Mouse (Mus musculus) limb, embryonic 15.5 days (tissue): ENCODE measurements around the gene Cbx6. TPM values are rescaled to one million over a fixed set of nuclear protein-coding genes. Genes with fewer than 3 reads are reported as not detected.
A peak's percentile ranks its signal among the peaks of the same experiment; 100 is the strongest.

Experiments
- ATAC-seq: fragments of 200-750 bp; cut with Nextera tagmentation; 2 replicates; pipeline ENCODE4 v1.8.0; 2017; ENCODE audit warnings: low read depth, moderate TSS enrichment; ENCODE audit not compliant: insufficient number of reproducible peaks, low FRiP score, low TSS enrichment
- H3K27ac ChIP-seq: fragments of 300-500 bp; sonication (generic); 2 replicates; pipeline ENCODE4 v1.5.1; 2015; ENCODE audit warnings: moderate library complexity, mild to moderate bottlenecking, inconsistent platforms
- H3K27me3 ChIP-seq: fragments of 300-500 bp; sonication (generic); 2 replicates; pipeline ENCODE4 v1.6.1; 2015; ENCODE audit warnings: inconsistent platforms
- H3K36me3 ChIP-seq: fragments of 300-500 bp; sonication (generic); 2 replicates; pipeline ENCODE4 v1.6.1; 2015; ENCODE audit warnings: inconsistent platforms
- H3K4me1 ChIP-seq: fragments of 300-500 bp; sonication (generic); 2 replicates; pipeline ENCODE4 v1.6.1; 2015; ENCODE audit warnings: inconsistent platforms
- H3K4me2 ChIP-seq: fragments of 300-500 bp; sonication (generic); 2 replicates; pipeline ENCODE4 v1.6.1; 2015; ENCODE audit warnings: mild to moderate bottlenecking, inconsistent platforms
- H3K4me3 ChIP-seq: fragments of 300-500 bp; sonication (generic); 2 replicates; pipeline ENCODE4 v1.5.1; 2015; ENCODE audit warnings: mild to moderate bottlenecking, inconsistent platforms
- H3K9ac ChIP-seq: fragments of 300-500 bp; sonication (generic); 2 replicates; pipeline ENCODE4 v1.6.1; 2015; ENCODE audit warnings: inconsistent platforms
- H3K9me3 ChIP-seq: fragments of 300-500 bp; sonication (generic); 2 replicates; pipeline ENCODE4 v1.6.1; 2016; ENCODE audit warnings: inconsistent platforms
- WGBS: fragments of 180-500 bp; shearing (Covaris S2); methylation state at CpG from one replicate; pipeline ENCODE4 v1.1.7; 2015; 5-methylcytosine and 5-hydroxymethylcytosine counted together
- polyA plus RNA-seq: library from polyadenylated mRNA; unstranded; fragments of >200 nt; fragmentation: Nextera tagmentation; extraction: Ambion mirVana; gene quantifications from 2 replicates; pipeline ENCODE4 v1.2.1, GENCODE M21; 2015

Cbx6 gene
- 83.7 and 89.1 TPM in 2 replicates for polyA plus RNA-seq

- WGBS, result under 1% methylated on average over 55 of the region's 58 CpGs
- peak within 1 kb of the TSS; percentile 74 for H3K4me2 ChIP-seq
- H3K9me3 ChIP-seq, result no peaks in the 10 kb centered on the region
- ATAC-seq, result peak; percentile 87
- H3K27me3 ChIP-seq, result no peaks in the 10 kb centered on the region
- H3K36me3 ChIP-seq, result peaks cover 12% of the 10 kb centered on the region; the same call in 1 of the 2 replicates
- peak within 1 kb of the TSS; percentile 82 for H3K9ac ChIP-seq
- H3K4me1 ChIP-seq, result peaks cover 49% of the 10 kb centered on the region
- H3K4me3 ChIP-seq, result peak within 1 kb of the TSS; percentile 77
- peak within 1 kb of the TSS; percentile 97 for H3K27ac ChIP-seq
Observed at GRCm38 (mm10) chr15:79834130-79834880, at the start of gene Cbx6, which contains the start of gene Npcd. Gene Cbx6, minus strand, starts transcription at chr15:79834688. Gene Npcd, minus strand, starts transcription at chr15:79834237.

- ATAC-seq, result peak; percentile 86
- H3K9me3 ChIP-seq, result no peaks in the 10 kb centered on the region
- no peaks in the 10 kb centered on the region for H3K36me3 ChIP-seq
- under 1% methylated on average over 30 of the region's 30 CpGs for WGBS
- peak overlapping the region; percentile 84 for H3K27ac ChIP-seq
- H3K4me1 ChIP-seq, result peaks cover 26% of the 10 kb centered on the region
- H3K4me2 ChIP-seq, result peak overlapping the region; percentile 57
- H3K27me3 ChIP-seq, result no peaks in the 10 kb centered on the region
- H3K9ac ChIP-seq, result peak overlapping the region; percentile 27; the same call in 1 of the 2 replicates
- peak overlapping the region; percentile 50 for H3K4me3 ChIP-seq
Observed at GRCm38 (mm10) chr15:79883352-79883822, 48.9 kb upstream of the Cbx6 start.

- H3K4me3 ChIP-seq, result peak overlapping the region; percentile 50
- peak overlapping the region; percentile 57 for H3K4me2 ChIP-seq
- H3K9ac ChIP-seq, result no peak overlapping the region
- H3K27me3 ChIP-seq, result no peaks in the 10 kb centered on the region
- peaks cover 26% of the 10 kb centered on the region for H3K4me1 ChIP-seq
- no peaks in the 10 kb centered on the region for H3K9me3 ChIP-seq
- ATAC-seq, result no peak
- 24% methylated on average over 19 of the region's 19 CpGs for WGBS
- H3K27ac ChIP-seq, result peak overlapping the region; percentile 84
- no peaks in the 10 kb centered on the region for H3K36me3 ChIP-seq
Observed at GRCm38 (mm10) chr15:79882623-79883267, 48.3 kb upstream of the Cbx6 start.

GRCm38 (mm10) chr15:79880477-79880876, 46.0 kb upstream of the Cbx6 start:
- no peak for ATAC-seq
- H3K27me3 ChIP-seq, result no peaks in the 10 kb centered on the region
- no peak overlapping the region for H3K27ac ChIP-seq
- H3K4me1 ChIP-seq, result peaks cover 26% of the 10 kb centered on the region
- H3K4me3 ChIP-seq, result no peak overlapping the region
- H3K9ac ChIP-seq, result no peak overlapping the region
- WGBS, result 66% methylated on average over 3 of the region's 3 CpGs
- no peaks in the 10 kb centered on the region for H3K9me3 ChIP-seq
- no peak overlapping the region for H3K4me2 ChIP-seq
- no peaks in the 10 kb centered on the region for H3K36me3 ChIP-seq

- ATAC-seq, result peak; percentile 55; the same call in 1 of the 2 replicates
- peak overlapping the region; percentile 13; the same call in 1 of the 2 replicates for H3K4me2 ChIP-seq
- 28% methylated on average over 13 of the region's 13 CpGs for WGBS
- H3K9me3 ChIP-seq, result no peaks in the 10 kb centered on the region
- peak overlapping the region; percentile 78 for H3K27ac ChIP-seq
- no peak overlapping the region for H3K4me3 ChIP-seq
- no peaks in the 10 kb centered on the region for H3K27me3 ChIP-seq
- no peak overlapping the region for H3K9ac ChIP-seq
- H3K36me3 ChIP-seq, result no peaks in the 10 kb centered on the region
- H3K4me1 ChIP-seq, result peaks cover 26% of the 10 kb centered on the region
Observed at GRCm38 (mm10) chr15:79879319-79879718, 44.8 kb upstream of the Cbx6 start.

GRCm38 (mm10) chr15:79878725-79879136, 44.2 kb upstream of the Cbx6 start:
- Histone ChIP-seq H3K4me3 (no peak overlapping the region), H3K27ac (peak overlapping the region; percentile 78), H3K9me3 (no peaks in the 10 kb centered on the region), H3K27me3 (no peaks in the 10 kb centered on the region), H3K9ac (no peak overlapping the region), H3K4me1 (peaks cover 26% of the 10 kb centered on the region), H3K36me3 (no peaks in the 10 kb centered on the region), H3K4me2 (peak overlapping the region; percentile 13; the same call in 1 of the 2 replicates)
- 68% methylated on average over 6 of the region's 6 CpGs for WGBS
- no peak for ATAC-seq

- WGBS, result 72% methylated on average over 18 of the region's 18 CpGs
- no peaks in the 10 kb centered on the region for H3K9me3 ChIP-seq
- H3K4me1 ChIP-seq, result peaks cover 14% of the 10 kb centered on the region
- no peak for ATAC-seq
- H3K27me3 ChIP-seq, result no peaks in the 10 kb centered on the region
- H3K4me3 ChIP-seq, result no peak overlapping the region
- no peak overlapping the region for H3K27ac ChIP-seq
- no peak overlapping the region for H3K9ac ChIP-seq
- H3K4me2 ChIP-seq, result no peak overlapping the region
- H3K36me3 ChIP-seq, result no peaks in the 10 kb centered on the region
Observed at GRCm38 (mm10) chr15:79875261-79875995, 40.9 kb upstream of the Cbx6 start.

GRCm38 (mm10) chr15:79873995-79874394, 39.5 kb upstream of the Cbx6 start:
- no peaks in the 10 kb centered on the region for H3K36me3 ChIP-seq
- H3K27ac ChIP-seq, result no peak overlapping the region
- 62% methylated on average over 2 of the region's 2 CpGs for WGBS
- peaks cover 3% of the 10 kb centered on the region for H3K4me1 ChIP-seq
- no peak overlapping the region for H3K4me3 ChIP-seq
- ATAC-seq, result no peak
- H3K27me3 ChIP-seq, result no peaks in the 10 kb centered on the region
- H3K9ac ChIP-seq, result no peak overlapping the region
- H3K9me3 ChIP-seq, result no peaks in the 10 kb centered on the region
- H3K4me2 ChIP-seq, result no peak overlapping the region

GRCm38 (mm10) chr15:79873545-79873944, 39.1 kb upstream of the Cbx6 start:
- no peaks in the 10 kb centered on the region for H3K36me3 ChIP-seq
- no peaks in the 10 kb centered on the region for H3K9me3 ChIP-seq
- H3K4me2 ChIP-seq, result no peak overlapping the region
- H3K27me3 ChIP-seq, result no peaks in the 10 kb centered on the region
- 86% methylated on average over 8 of the region's 8 CpGs for WGBS
- ATAC-seq, result no peak
- H3K4me3 ChIP-seq, result no peak overlapping the region
- H3K9ac ChIP-seq, result no peak overlapping the region
- no peaks in the 10 kb centered on the region for H3K4me1 ChIP-seq
- H3K27ac ChIP-seq, result no peak overlapping the region

- no peak for ATAC-seq
- H3K9ac ChIP-seq, result no peak overlapping the region
- H3K27me3 ChIP-seq, result no peaks in the 10 kb centered on the region
- H3K9me3 ChIP-seq, result no peaks in the 10 kb centered on the region
- no peak overlapping the region for H3K4me2 ChIP-seq
- no peak overlapping the region for H3K27ac ChIP-seq
- WGBS, result 80% methylated on average over 3 of the region's 3 CpGs
- H3K4me1 ChIP-seq, result no peaks in the 10 kb centered on the region
- no peak overlapping the region for H3K4me3 ChIP-seq
- no peaks in the 10 kb centered on the region for H3K36me3 ChIP-seq
Observed at GRCm38 (mm10) chr15:79867260-79868002, 32.9 kb upstream of the Cbx6 start.

GRCm38 (mm10) chr15:79859821-79860220, 25.3 kb upstream of the Cbx6 start:
- H3K9me3 ChIP-seq, result no peaks in the 10 kb centered on the region
- H3K4me3 ChIP-seq, result no peak overlapping the region
- 84% methylated on average over 9 of the region's 9 CpGs for WGBS
- H3K27me3 ChIP-seq, result no peaks in the 10 kb centered on the region
- no peak overlapping the region for H3K4me2 ChIP-seq
- 0 out of 2 replicates have a peak, but pooled peaks cover 5% of the 10 kb centered on the region for H3K4me1 ChIP-seq
- H3K9ac ChIP-seq, result no peak overlapping the region
- no peaks in the 10 kb centered on the region for H3K36me3 ChIP-seq
- no peak for ATAC-seq
- no peak overlapping the region for H3K27ac ChIP-seq
